Mouse (Mus musculus) lung, embryonic 15.5 days (tissue): ENCODE results near the gene Agbl5. TPM values are rescaled to one million over a fixed set of nuclear protein-coding genes. Genes with fewer than 3 reads are reported as not detected.
A peak's percentile ranks its signal among the peaks of the same experiment; 100 is the strongest.

Experiments
- ATAC-seq: fragments of 200-750 bp; cut with Nextera tagmentation; 2 replicates; pipeline ENCODE4 v1.8.0; 2017; ENCODE audit warnings: moderate number of reproducible peaks, borderline replicate concordance; ENCODE audit not compliant: low FRiP score, low TSS enrichment; ENCODE audit errors: extremely low read depth
- H3K27ac ChIP-seq: fragments of 300-500 bp; sonication (generic); 2 replicates; pipeline ENCODE4 v1.5.1; 2015; ENCODE audit warnings: moderate library complexity, mild to moderate bottlenecking, inconsistent platforms
- H3K27me3 ChIP-seq: fragments of 300-500 bp; sonication (generic); 2 replicates; pipeline ENCODE4 v1.6.1; 2015; ENCODE audit warnings: inconsistent platforms
- H3K36me3 ChIP-seq: fragments of 300-500 bp; sonication (generic); 2 replicates; pipeline ENCODE4 v1.6.1; 2015; ENCODE audit warnings: inconsistent platforms
- H3K4me1 ChIP-seq: fragments of 300-500 bp; sonication (generic); 2 replicates; pipeline ENCODE4 v1.6.1; 2015; ENCODE audit warnings: inconsistent platforms
- H3K4me2 ChIP-seq: fragments of 300-500 bp; sonication (generic); 2 replicates; pipeline ENCODE4 v1.6.1; 2015; ENCODE audit warnings: inconsistent platforms, mild to moderate bottlenecking, moderate library complexity
- H3K4me3 ChIP-seq: fragments of 300-500 bp; sonication (generic); 2 replicates; pipeline ENCODE4 v1.5.1; 2015; ENCODE audit warnings: mild to moderate bottlenecking, inconsistent platforms
- H3K9ac ChIP-seq: fragments of 300-500 bp; sonication (generic); 2 replicates; pipeline ENCODE4 v1.6.1; 2015; ENCODE audit warnings: inconsistent platforms
- H3K9me3 ChIP-seq: fragments of 300-500 bp; sonication (generic); 2 replicates; pipeline ENCODE4 v1.6.1; 2016; ENCODE audit warnings: inconsistent platforms
- WGBS: fragments of 180-500 bp; shearing (Covaris S2); methylation state at CpG from one replicate; pipeline ENCODE4 v1.1.7; 2015; 5-methylcytosine and 5-hydroxymethylcytosine counted together
- polyA plus RNA-seq: library from polyadenylated mRNA; unstranded; fragments of >200 nt; fragmentation: Nextera tagmentation; extraction: Ambion mirVana; gene quantifications from 2 replicates; pipeline ENCODE4 v1.2.1, GENCODE M21; 2015

Gene Agbl5
- polyA plus RNA-seq, 1 experiment from 2014 or later = 21.0 TPM

GRCm38 (mm10) chr5:30889088-30889754 lies 727 bp downstream of the Agbl5 start:
- H3K36me3 ChIP-seq = peaks cover 30% of the 10 kb centered on the region
- H3K27ac ChIP-seq = peak overlapping the region; percentile 98
- under 1% methylated on average over 40 of the region's 42 CpGs for WGBS
- 0 out of 2 replicates have a peak, but pooled peaks have one; percentile 9 for ATAC-seq
- peak overlapping the region; percentile 91 for H3K4me3 ChIP-seq
- H3K9me3 ChIP-seq = no peaks in the 10 kb centered on the region
- no peaks in the 10 kb centered on the region for H3K27me3 ChIP-seq
- peaks cover 22% of the 10 kb centered on the region for H3K4me1 ChIP-seq
- peak overlapping the region; percentile 90 for H3K9ac ChIP-seq
- H3K4me2 ChIP-seq = peak overlapping the region; percentile 87

DNA sequence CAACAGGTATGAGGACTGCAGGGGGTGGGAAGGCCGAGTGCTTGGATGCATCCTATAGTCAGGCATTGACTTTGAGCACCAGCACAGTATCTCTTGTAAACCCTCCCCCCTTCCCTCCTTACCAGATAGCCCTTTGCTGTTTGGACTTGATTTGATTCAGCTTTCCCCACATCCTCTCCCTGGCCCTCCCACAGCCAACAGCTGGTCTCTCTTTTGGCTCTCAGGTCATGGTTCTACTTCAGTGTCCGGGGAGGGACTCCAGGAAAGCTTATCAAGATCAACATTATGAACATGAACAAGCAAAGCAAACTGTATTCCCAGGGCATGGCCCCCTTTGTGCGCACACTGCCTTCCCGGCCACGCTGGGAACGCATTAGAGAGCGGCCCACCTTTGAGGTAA lies 1.9 kb downstream of the Agbl5 start:
- H3K9me3 ChIP-seq = no peaks in the 10 kb centered on the region
- H3K4me2 ChIP-seq = peak overlapping the region; percentile 87
- peaks cover 22% of the 10 kb centered on the region for H3K4me1 ChIP-seq
- WGBS = 62% methylated on average over 7 of the region's 7 CpGs
- H3K4me3 ChIP-seq = peak overlapping the region; percentile 91
- peak overlapping the region; percentile 98 for H3K27ac ChIP-seq
- peak overlapping the region; percentile 90; the same call in 1 of the 2 replicates for H3K9ac ChIP-seq
- no peak for ATAC-seq
- peaks cover 42% of the 10 kb centered on the region for H3K36me3 ChIP-seq
- H3K27me3 ChIP-seq = no peaks in the 10 kb centered on the region

DNA sequence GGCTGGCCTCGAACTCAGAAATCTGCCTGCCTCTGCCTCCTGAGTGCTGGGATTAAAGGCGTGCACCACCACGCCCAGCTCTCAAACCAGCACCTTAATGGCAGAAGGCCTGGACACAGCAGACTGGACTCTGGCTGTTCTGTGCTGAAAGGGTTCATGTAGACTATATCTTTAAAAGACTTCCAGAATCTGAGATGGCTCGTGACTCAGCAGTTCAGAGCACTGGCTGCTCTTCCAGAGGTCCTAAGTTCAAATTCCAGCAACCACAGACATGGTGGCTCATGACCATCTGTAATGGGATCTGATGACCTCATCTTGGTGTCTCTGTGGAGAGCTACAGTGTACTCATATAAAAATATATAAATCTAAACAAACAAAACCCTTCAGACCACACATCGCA lies 13.4 kb downstream of the Agbl5 start:
- Histone ChIP-seq H3K36me3 (peaks cover 71% of the 10 kb centered on the region), H3K4me1 (peaks cover 29% of the 10 kb centered on the region)
- no peak for ATAC-seq

DNA sequence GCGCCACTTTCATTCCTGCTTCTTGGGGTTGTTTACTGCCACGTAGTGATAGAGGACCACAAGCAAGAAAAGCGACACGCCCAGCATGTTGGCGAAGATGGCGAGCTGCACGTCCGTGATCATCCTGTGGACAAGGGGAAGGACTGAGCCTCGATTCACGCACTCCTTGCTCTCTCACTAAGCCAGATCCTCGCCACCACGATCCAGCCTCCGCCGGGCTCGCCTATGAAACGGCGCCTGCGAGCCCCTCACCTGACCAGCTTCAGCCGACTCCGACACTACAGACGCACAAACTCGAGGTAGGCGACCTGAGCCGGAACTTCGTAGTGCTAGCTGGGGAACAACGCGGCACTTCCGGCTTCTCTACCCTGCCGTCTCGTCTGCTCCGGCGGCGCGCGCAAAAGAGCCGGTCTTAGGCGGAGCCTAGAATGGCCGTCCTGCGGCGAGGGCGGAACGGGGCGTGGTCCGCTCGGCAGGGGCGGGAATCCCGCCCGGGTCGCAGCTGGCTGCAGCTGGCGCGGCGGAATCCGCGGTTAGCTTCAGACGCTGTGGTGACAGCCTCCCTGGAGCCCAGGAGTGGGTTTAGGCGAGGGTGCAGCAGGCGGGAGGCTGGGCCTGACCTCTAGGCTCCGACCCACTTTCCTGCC lies 19.0 kb downstream of the Agbl5 start, which contains the start of gene Ost4:
Gene Ost4 (minus strand): TSS at position 376 of the 647 bp plus-strand sequence.
- WGBS = under 1% methylated on average over 58 of the region's 58 CpGs
- Histone ChIP-seq H3K9me3 (no peaks in the 10 kb centered on the region), H3K36me3 (peaks cover 36% of the 10 kb centered on the region), H3K4me3 (peak within 1 kb of the TSS; percentile 86), H3K4me1 (peaks cover 58% of the 10 kb centered on the region), H3K4me2 (peak within 1 kb of the TSS; percentile 88), H3K9ac (peak within 1 kb of the TSS; percentile 84), H3K27ac (peak within 1 kb of the TSS; percentile 95), H3K27me3 (no peaks in the 10 kb centered on the region)
- ATAC-seq = peak; percentile 94

More for the DNA sequence above, 13.4 kb downstream of the Agbl5 start:
- Histone ChIP-seq H3K27me3 (no peaks in the 10 kb centered on the region), H3K27ac (no peak overlapping the region), H3K4me2 (no peak overlapping the region), H3K9ac (no peak overlapping the region), H3K9me3 (no peaks in the 10 kb centered on the region), H3K4me3 (no peak overlapping the region)
- WGBS = 87% methylated on average over 5 of the region's 5 CpGs

DNA sequence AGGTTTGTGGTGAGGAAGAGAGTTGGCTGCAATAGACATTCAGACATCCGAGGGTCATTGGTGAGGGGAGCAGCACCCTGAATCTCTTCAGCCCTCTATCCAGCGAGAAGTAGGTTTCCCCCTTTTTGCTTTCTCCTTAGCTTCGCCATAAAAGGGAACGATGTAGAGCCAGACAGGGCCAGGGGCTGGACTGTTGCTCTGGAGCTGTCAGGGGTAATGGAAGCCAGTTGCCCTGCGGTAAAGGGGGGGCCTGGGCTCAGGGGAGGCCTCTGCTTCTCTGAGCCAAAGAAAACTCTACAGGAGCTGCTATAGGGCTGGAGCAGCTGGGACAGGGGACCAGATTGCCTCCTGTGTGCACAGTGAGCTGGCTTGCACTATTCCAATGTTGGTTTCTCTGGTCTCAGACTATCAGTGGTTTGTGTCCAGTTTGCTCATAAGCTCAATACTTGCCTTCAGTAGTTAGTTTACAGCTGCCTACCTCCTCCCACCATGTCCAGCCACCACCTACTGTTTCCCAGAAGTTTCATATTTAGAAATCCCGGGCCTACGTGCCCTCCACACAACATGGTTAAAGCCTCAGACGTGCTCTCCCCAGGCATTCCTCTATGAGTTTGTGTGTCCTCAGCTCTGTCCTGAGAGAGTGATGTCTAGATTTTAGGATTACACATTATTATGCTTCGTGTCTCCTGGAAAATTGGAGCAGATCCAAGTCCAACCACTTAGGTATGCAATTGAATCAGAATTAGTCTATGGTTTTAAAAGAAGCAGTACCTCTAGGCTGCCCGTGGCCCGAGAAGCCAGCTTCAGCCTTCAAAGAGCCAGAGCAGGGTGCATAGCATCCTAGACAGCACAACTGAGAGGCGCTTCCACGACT lies 20.2 kb downstream of the Agbl5 start:
- ATAC-seq = peak; percentile 35
- H3K4me2 ChIP-seq = peak overlapping the region; percentile 88
- H3K4me1 ChIP-seq = peaks cover 55% of the 10 kb centered on the region
- H3K27me3 ChIP-seq = no peaks in the 10 kb centered on the region
- H3K9ac ChIP-seq = peak overlapping the region; percentile 84
- H3K27ac ChIP-seq = peak overlapping the region; percentile 95
- peaks cover 25% of the 10 kb centered on the region for H3K36me3 ChIP-seq
- peak overlapping the region; percentile 86 for H3K4me3 ChIP-seq
- H3K9me3 ChIP-seq = no peaks in the 10 kb centered on the region
- WGBS = 26% methylated on average over 13 of the region's 13 CpGs

DNA sequence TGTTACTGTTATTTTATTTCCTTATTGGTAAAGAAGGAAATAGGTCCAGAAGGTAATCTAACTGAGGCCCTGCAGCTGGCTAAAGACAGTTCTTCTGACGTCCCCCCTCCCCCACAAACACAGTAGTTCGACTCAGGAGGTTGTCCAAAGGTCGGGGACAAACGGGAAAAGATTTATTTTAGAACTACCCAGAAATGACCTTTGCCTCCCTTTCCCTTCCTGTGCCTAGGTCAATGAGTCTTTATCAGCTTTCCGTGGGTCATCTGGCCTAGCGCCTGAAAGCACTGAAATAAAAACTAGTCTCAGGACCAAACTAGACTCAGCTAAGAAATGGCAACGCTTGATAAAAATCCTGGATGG lies 20.8 kb downstream of the Agbl5 start:
- H3K9me3 ChIP-seq = no peaks in the 10 kb centered on the region
- no peaks in the 10 kb centered on the region for H3K27me3 ChIP-seq
- H3K4me3 ChIP-seq = no peak overlapping the region
- peaks cover 19% of the 10 kb centered on the region for H3K36me3 ChIP-seq
- H3K9ac ChIP-seq = 0 out of 2 replicates have a peak overlapping the region, but pooled peaks have one; percentile 1
- WGBS = 22% methylated on average over 7 of the region's 7 CpGs
- no peak for ATAC-seq
- H3K4me2 ChIP-seq = no peak overlapping the region
- peaks cover 55% of the 10 kb centered on the region for H3K4me1 ChIP-seq
- peak overlapping the region; percentile 95 for H3K27ac ChIP-seq

DNA sequence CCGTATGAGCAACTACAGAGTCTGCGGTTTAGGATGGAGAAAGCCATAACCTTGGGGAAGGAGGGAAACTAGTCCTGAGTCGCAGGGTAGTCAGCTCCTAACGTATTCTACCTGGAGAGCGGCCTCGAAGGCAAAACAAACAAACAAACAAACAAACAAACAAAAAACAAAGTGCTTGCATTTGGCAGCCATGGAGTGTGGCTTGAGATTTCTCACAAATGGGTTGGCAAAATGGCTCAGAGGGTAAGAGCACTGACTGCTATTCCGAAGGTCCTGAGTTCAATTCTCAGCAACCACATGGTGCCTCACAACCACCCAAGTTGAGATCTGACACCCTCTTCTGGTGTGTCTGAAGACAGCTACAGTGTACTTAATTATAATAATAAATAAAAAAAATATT lies 21.4 kb downstream of the Agbl5 start:
- WGBS = 76% methylated on average over 7 of the region's 7 CpGs
- Histone ChIP-seq H3K4me2 (no peak overlapping the region), H3K9ac (no peak overlapping the region), H3K4me1 (peaks cover 55% of the 10 kb centered on the region), H3K9me3 (no peaks in the 10 kb centered on the region), H3K27ac (peak overlapping the region; percentile 95), H3K36me3 (peaks cover 13% of the 10 kb centered on the region), H3K4me3 (no peak overlapping the region), H3K27me3 (no peaks in the 10 kb centered on the region)
- no peak for ATAC-seq

- Histone ChIP-seq H3K4me2 (no peak overlapping the region), H3K4me3 (no peak overlapping the region), H3K9me3 (no peaks in the 10 kb centered on the region), H3K9ac (no peak overlapping the region), H3K27ac (0 out of 2 replicates have a peak overlapping the region, but pooled peaks have one; percentile 16), H3K36me3 (peaks cover 7% of the 10 kb centered on the region), H3K27me3 (no peaks in the 10 kb centered on the region), H3K4me1 (peaks cover 56% of the 10 kb centered on the region)
- no peak for ATAC-seq
Observed at GRCm38 (mm10) chr5:30910481-30910880, 22.0 kb downstream of the Agbl5 start.

DNA sequence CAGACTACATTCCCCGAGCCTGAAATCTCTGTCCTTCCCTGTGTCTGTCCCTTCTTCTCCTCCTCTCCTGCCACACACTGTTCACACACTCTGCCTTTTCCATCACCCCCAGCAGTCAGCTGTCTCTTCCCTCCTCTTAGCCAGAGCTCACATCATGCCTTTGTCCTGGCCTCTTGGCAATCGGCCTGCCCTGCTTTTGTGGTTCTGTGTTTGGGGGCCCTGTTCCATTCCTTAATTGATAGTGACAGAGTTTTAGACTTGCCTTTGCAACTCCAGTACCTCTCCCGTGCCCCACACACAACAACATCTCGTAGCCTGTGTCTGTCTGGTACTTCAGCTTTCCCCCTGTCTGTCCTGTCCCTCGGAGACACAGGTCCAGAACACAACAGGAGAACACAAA lies 23.7 kb downstream of the Agbl5 start:
- no peak for ATAC-seq
- peaks cover 55% of the 10 kb centered on the region for H3K4me1 ChIP-seq
- 51% methylated on average over 5 of the region's 5 CpGs for WGBS
- H3K27me3 ChIP-seq = no peaks in the 10 kb centered on the region
- H3K9me3 ChIP-seq = no peaks in the 10 kb centered on the region
- H3K4me2 ChIP-seq = peak overlapping the region; percentile 77; the same call in 1 of the 2 replicates
- no peak overlapping the region for H3K4me3 ChIP-seq
- peaks cover 4% of the 10 kb centered on the region for H3K36me3 ChIP-seq
- no peak overlapping the region for H3K9ac ChIP-seq
- H3K27ac ChIP-seq = peak overlapping the region; percentile 98

DNA sequence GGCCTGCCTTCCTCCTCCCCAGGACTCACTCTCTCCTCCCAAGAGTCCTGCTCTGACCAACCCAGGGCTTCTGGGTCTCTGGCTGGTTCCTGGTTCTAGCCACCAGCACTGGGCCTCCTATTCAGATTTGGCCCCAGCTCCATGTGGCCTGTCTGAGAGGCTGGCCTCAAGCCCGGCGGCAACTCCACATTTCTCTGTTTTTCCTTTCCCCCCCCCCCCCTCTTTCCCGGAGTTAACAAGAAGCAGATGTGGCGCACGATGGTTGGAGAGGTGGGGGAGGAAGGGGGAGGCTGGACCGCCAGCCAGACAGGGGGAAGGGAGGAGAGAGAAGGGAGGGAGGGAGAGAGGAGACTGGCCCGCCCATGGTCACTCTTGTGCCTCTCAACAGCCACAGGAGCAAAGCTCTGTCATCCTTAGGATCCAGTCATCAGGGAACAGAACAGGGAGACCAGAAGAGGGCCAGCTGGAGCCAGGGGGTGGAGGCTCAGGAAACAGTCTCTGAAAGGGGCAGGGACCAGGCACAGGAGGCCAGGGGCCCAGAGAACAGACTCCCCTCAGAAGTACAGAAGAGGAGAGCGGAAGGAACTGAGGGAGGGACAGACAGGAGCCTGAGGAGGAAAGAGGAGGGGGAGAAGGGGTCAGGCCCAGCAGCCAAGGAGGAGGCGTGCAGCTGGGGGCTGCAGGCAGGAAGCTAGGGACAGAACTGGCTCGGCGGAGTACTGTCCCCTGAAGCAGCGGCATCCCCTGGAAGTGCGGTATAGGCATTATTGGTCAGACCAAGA lies 24.8 kb downstream of the Agbl5 start, which contains the start of gene Emilin1:
Gene Emilin1 (plus strand): TSS at position 343 of the 782 bp plus-strand sequence.
- peaks cover 51% of the 10 kb centered on the region for H3K4me1 ChIP-seq
- ATAC-seq = peak; percentile 82
- H3K27me3 ChIP-seq = no peaks in the 10 kb centered on the region
- H3K27ac ChIP-seq = peak within 1 kb of the TSS; percentile 98
- H3K36me3 ChIP-seq = peaks cover 15% of the 10 kb centered on the region
- peak within 1 kb of the TSS; percentile 67 for H3K9ac ChIP-seq
- peak within 1 kb of the TSS; percentile 52 for H3K4me3 ChIP-seq
- peak within 1 kb of the TSS; percentile 77 for H3K4me2 ChIP-seq
- 12% methylated on average over 12 of the region's 13 CpGs for WGBS
- H3K9me3 ChIP-seq = no peaks in the 10 kb centered on the region

GRCm38 (mm10) chr5:30914101-30914635 lies 25.7 kb downstream of the Agbl5 start:
- H3K36me3 ChIP-seq = peaks cover 24% of the 10 kb centered on the region
- peak overlapping the region; percentile 98 for H3K27ac ChIP-seq
- H3K9ac ChIP-seq = peak overlapping the region; percentile 67
- no peaks in the 10 kb centered on the region for H3K27me3 ChIP-seq
- peak overlapping the region; percentile 77 for H3K4me2 ChIP-seq
- H3K9me3 ChIP-seq = no peaks in the 10 kb centered on the region
- ATAC-seq = no peak
- H3K4me1 ChIP-seq = peaks cover 42% of the 10 kb centered on the region
- 34% methylated on average over 7 of the region's 7 CpGs for WGBS
- peak overlapping the region; percentile 52 for H3K4me3 ChIP-seq
